Mouse (Mus musculus) C2C12 (cell line): ENCODE measurements around the gene Lasp1.

ENCODE experiments used
- CTCF ChIP-seq: IDR thresholded peaks from one replicate; pipeline ENCODE4 v1.5.1; 2011; ENCODE audit not compliant: control insufficient read depth, insufficient read depth, insufficient read length
- FOSL1 ChIP-seq: IDR thresholded peaks from one replicate; pipeline ENCODE4 v1.8.0; 2011; ENCODE audit warnings: mild to moderate bottlenecking, low read length; ENCODE audit not compliant: poor library complexity, insufficient read depth, severe bottlenecking
- MYOD1 ChIP-seq: IDR thresholded peaks from one replicate; pipeline ENCODE4 v1.6.1; 2011; ENCODE audit warnings: low read depth; ENCODE audit not compliant: control insufficient read depth, insufficient read length
- USF1 ChIP-seq: IDR thresholded peaks from one replicate; pipeline ENCODE4 v1.6.1; 2011; ENCODE audit warnings: low read depth, mild to moderate bottlenecking, control low read depth, moderate library complexity

DNA sequence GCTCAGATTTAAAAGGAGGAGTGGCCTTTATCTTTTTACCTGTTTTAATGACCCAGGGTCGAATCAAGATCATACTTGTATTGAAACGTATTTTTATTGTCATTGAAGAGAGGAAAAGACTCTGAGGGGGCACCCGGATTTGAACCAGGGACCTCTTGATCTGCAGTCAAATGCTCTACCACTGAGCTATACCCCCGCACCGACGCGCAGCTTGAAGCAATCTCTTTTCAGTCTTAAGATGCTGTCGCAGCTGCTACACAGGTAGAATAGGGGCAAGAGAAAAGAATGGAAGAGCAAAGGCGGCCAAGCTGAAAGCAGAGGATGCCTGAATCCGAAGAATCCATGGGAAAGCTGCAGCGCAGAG, at the start of gene Lasp1:
- no peak for TF ChIP-seq FOSL1
- TF ChIP-seq CTCF, result no peak
- TF ChIP-seq MYOD1, result no peak
- TF ChIP-seq USF1, result no peak
